Mouse (Mus musculus) CH12.LX (cell line): ENCODE measurements around the gene Ankzf1. TPM values are rescaled to one million over a fixed set of nuclear protein-coding genes. Genes with fewer than 3 reads are reported as not detected.

Source experiments
- DNase-seq: peaks from one replicate; pipeline ENCODE4 v3.0.0-alpha.2; 2013; ENCODE audit errors: extremely low read depth
- H3K27ac ChIP-seq: 2 replicates; pipeline ENCODE4 v1.5.1; 2012; ENCODE audit warnings: low read depth, mild to moderate bottlenecking, control low read depth, moderate library complexity; ENCODE audit not compliant: insufficient read depth
- H3K27me3 ChIP-seq: replicated peaks from 2 replicates; pipeline ENCODE3; 2012; ENCODE audit warnings: inconsistent platforms
- H3K36me3 ChIP-seq, 2 experiments: replicated peaks in 1 of 2; 2 replicates each; pipeline versions ENCODE3 to v1.6.1; 2012; ENCODE audit warnings: inconsistent platforms in 1 of 2, low read length in 1 of 2, mild to moderate bottlenecking in 1 of 2, mixed read lengths in 1 of 2, moderate library complexity in 1 of 2; ENCODE audit not compliant: control insufficient read depth in 1 of 2, insufficient read depth in 1 of 2
- H3K4me1 ChIP-seq, 2 experiments: 2 replicates each; pipeline ENCODE4 v1.6.1; 2012; ENCODE audit warnings: inconsistent platforms in 1 of 2, moderate library complexity in 1 of 2; ENCODE audit not compliant: insufficient read depth in 2 of 2, control insufficient read depth in 1 of 2
- H3K4me2 ChIP-seq: 2 replicates; pipeline ENCODE4 v1.6.1; 2012; ENCODE audit warnings: low read depth, mild to moderate bottlenecking, control low read depth; ENCODE audit not compliant: poor library complexity, insufficient read depth, severe bottlenecking
- H3K4me3 ChIP-seq, 3 experiments: fragments of 150-350 bp in 1 of 3; sonication (generic) in 1 of 3; replicated peaks in 1 of 3; 2 replicates each; pipeline versions ENCODE3 to v1.5.1; 2011 to 2012; ENCODE audit warnings: low read depth in 2 of 3, low read length in 2 of 3, mild to moderate bottlenecking in 2 of 3, moderate library complexity in 2 of 3, control low read depth in 1 of 3, improper control_type of control experiment in 1 of 3, inconsistent platforms in 1 of 3, mixed read lengths in 1 of 3; ENCODE audit not compliant: poor library complexity in 1 of 3
- H3K79me2 ChIP-seq: replicated peaks from 2 replicates; pipeline ENCODE4 v1.6.1; 2012; ENCODE audit warnings: mild to moderate bottlenecking, moderate library complexity; ENCODE audit not compliant: control insufficient read depth, poor library complexity, insufficient read depth, severe bottlenecking; ENCODE audit errors: extremely low read depth
- H3K9ac ChIP-seq: 2 replicates; pipeline ENCODE4 v1.6.1; 2012; ENCODE audit warnings: low read depth, mild to moderate bottlenecking, control low read depth, moderate library complexity; ENCODE audit not compliant: insufficient read depth
- H3K9me3 ChIP-seq: replicated peaks from 2 replicates; pipeline ENCODE3; 2012; ENCODE audit warnings: low read length, inconsistent platforms, mixed read lengths
- CHD1 ChIP-seq: IDR thresholded peaks from 2 replicates; pipeline ENCODE4 v1.6.1; 2012; ENCODE audit warnings: low read depth, low read length, improper control_type of control experiment, inconsistent platforms
- EP300 ChIP-seq: IDR thresholded peaks from 2 replicates; pipeline ENCODE4 v1.6.1; 2011; ENCODE audit warnings: low read length, improper control_type of control experiment
- ETS1 ChIP-seq: conservative IDR thresholded peaks from 2 replicates; pipeline ENCODE4 v1.6.1; 2012; ENCODE audit warnings: low read depth, mild to moderate bottlenecking, inconsistent platforms, low read length, improper control_type of control experiment, moderate library complexity
- GABPA ChIP-seq: IDR thresholded peaks from 2 replicates; pipeline ENCODE4 v1.6.1; 2012; ENCODE audit warnings: low read depth, low read length, improper control_type of control experiment, inconsistent platforms; ENCODE audit not compliant: insufficient replicate concordance
- HCFC1 ChIP-seq: IDR thresholded peaks from 2 replicates; pipeline ENCODE4 v1.6.1; 2012; ENCODE audit warnings: low read depth, mild to moderate bottlenecking, inconsistent platforms, low read length, improper control_type of control experiment
- JUN ChIP-seq: IDR thresholded peaks from 2 replicates; pipeline ENCODE4 v1.6.1; 2011; ENCODE audit warnings: low read depth, mild to moderate bottlenecking, low read length, improper control_type of control experiment, moderate library complexity; ENCODE audit not compliant: insufficient read depth
- JUND ChIP-seq: conservative IDR thresholded peaks from 2 replicates; pipeline ENCODE4 v1.6.1; 2011; ENCODE audit warnings: low read depth, low read length, improper control_type of control experiment
- KAT2A ChIP-seq: IDR thresholded peaks from 2 replicates; pipeline ENCODE4 v1.6.1; 2012; ENCODE audit warnings: low read length, improper control_type of control experiment, inconsistent platforms; ENCODE audit not compliant: insufficient replicate concordance
- MAFK ChIP-seq: IDR thresholded peaks from 2 replicates; pipeline ENCODE4 v1.6.1; 2011; ENCODE audit warnings: low read length, improper control_type of control experiment; ENCODE audit not compliant: insufficient replicate concordance
- MAZ ChIP-seq: IDR thresholded peaks from 2 replicates; pipeline ENCODE4 v1.6.1; 2012; ENCODE audit warnings: low read depth, mild to moderate bottlenecking, inconsistent platforms, low read length, improper control_type of control experiment, moderate library complexity
- NELFE ChIP-seq: IDR thresholded peaks from 2 replicates; pipeline ENCODE4 v1.6.1; 2011; ENCODE audit warnings: low read depth, low read length, improper control_type of control experiment
- PAX5 ChIP-seq: IDR thresholded peaks from 2 replicates; pipeline ENCODE4 v1.6.1; 2012; ENCODE audit warnings: low read length, inconsistent platforms, mixed read lengths
- RAD21 ChIP-seq: IDR thresholded peaks from 2 replicates; pipeline ENCODE4 v1.6.1; 2011; ENCODE audit warnings: low read depth, mild to moderate bottlenecking, low read length, improper control_type of control experiment, moderate library complexity
- SMC3 ChIP-seq: IDR thresholded peaks from 2 replicates; pipeline ENCODE4 v1.6.1; 2011; ENCODE audit warnings: low read depth, low read length, improper control_type of control experiment
- TCF12 ChIP-seq: IDR thresholded peaks from 2 replicates; pipeline ENCODE4 v1.6.1; 2014; ENCODE audit warnings: low read depth, mild to moderate bottlenecking, inconsistent platforms, low read length, improper control_type of control experiment
- UBTF ChIP-seq: IDR thresholded peaks from 2 replicates; pipeline ENCODE4 v1.6.1; 2012; ENCODE audit warnings: low read depth, mild to moderate bottlenecking, inconsistent platforms, low read length, improper control_type of control experiment, moderate library complexity
- USF1 ChIP-seq: IDR thresholded peaks from 2 replicates; pipeline ENCODE4 v1.6.1; 2014; ENCODE audit warnings: low read depth, mild to moderate bottlenecking, inconsistent platforms, low read length, improper control_type of control experiment
- USF2 ChIP-seq: conservative IDR thresholded peaks from 2 replicates; pipeline ENCODE4 v1.6.1; 2011; ENCODE audit warnings: low read depth, low read length, improper control_type of control experiment
- ZC3H11A ChIP-seq: IDR thresholded peaks from 2 replicates; pipeline ENCODE4 v1.6.1; 2012; ENCODE audit warnings: low read depth, mild to moderate bottlenecking, inconsistent platforms, low read length, improper control_type of control experiment
- ZKSCAN1 ChIP-seq: IDR thresholded peaks from 2 replicates; pipeline ENCODE4 v1.6.1; 2012; ENCODE audit warnings: low read depth, inconsistent platforms, low read length, improper control_type of control experiment, borderline replicate concordance
- ZMIZ1 ChIP-seq: IDR thresholded peaks from 2 replicates; pipeline ENCODE4 v1.6.1; 2012; ENCODE audit warnings: low read depth, mild to moderate bottlenecking, inconsistent platforms, low read length, improper control_type of control experiment
- ZNF384 ChIP-seq: IDR thresholded peaks from 2 replicates; pipeline ENCODE4 v1.6.1; 2012; ENCODE audit warnings: low read depth, low read length, improper control_type of control experiment, inconsistent platforms
- dilution Hi-C: fragments of 300-500 bp; cut with MboI; formaldehyde crosslinking; loops from 2 replicates; pipeline ENCODE4 v1.14.3; 2020; ENCODE audit warnings: low sequenced_read_pairs; ENCODE audit not compliant: extremely low pct_unique_long_range_greater_than_20kb, extremely low pct_ligation_motif_present
- in situ Hi-C: fragments of 300-500 bp; cut with MboI; formaldehyde crosslinking; loops from 3 replicates; pipeline ENCODE4 v1.14.3; 2019; ENCODE audit warnings: low sequenced_read_pairs, low pct_ligation_motif_present, low pct_unique_long_range_greater_than_20kb, mixed read lengths
- polyA plus RNA-seq: library from polyadenylated mRNA; unstranded; fragments of >175 nt; gene quantifications from 2 replicates; pipeline ENCODE4 v1.2.1, GENCODE M21; 2012; ENCODE audit warnings: low read depth; ENCODE audit not compliant: insufficient read length
- total RNA-seq, 2 experiments: library from RNA; depleted of rRNA; stranded (reverse); fragments of 300-350 nt in 1 of 2; fragments of >200 nt in 1 of 2; gene quantifications; 2 replicates each; pipeline ENCODE4 v1.2.3; 2012 to 2014

Gene Ankzf1
- total and polyA plus RNA-seq, 3 experiments, result 13.3 to 20.4 (median 19.6) TPM

GRCm38 (mm10) chr1:75226138-75226537 is 34.2 kb downstream of the Ankzf1 start:
- dilution Hi-C loops (no loop called here), in situ Hi-C loops (no loop called here)
- H3K4me1 ChIP-seq, result peaks cover 15 to 35% of the 10 kb centered on the region in 2 experiments
- H3K27ac ChIP-seq, result no peak overlapping the region
- H3K4me3 ChIP-seq, result no peak overlapping the region
- peaks cover 6% of the 10 kb centered on the region for H3K27me3 ChIP-seq
- H3K9me3 ChIP-seq, result no peaks in the 10 kb centered on the region
- no peak for TF ChIP-seq GABPA
- TF ChIP-seq ZMIZ1, result no peak
- no peak for TF ChIP-seq TCF12
- no peak for TF ChIP-seq ETS1
- TF ChIP-seq ZNF384, result no peak
- no peak for TF ChIP-seq USF2
- TF ChIP-seq RAD21, result no peak
- no peak for TF ChIP-seq ZKSCAN1
- TF ChIP-seq, all 38 proteins: peak for 0
- H3K36me3 ChIP-seq, result no peaks in the 10 kb centered on the region
- no peaks in the 10 kb centered on the region for H3K79me2 ChIP-seq
- no peak for DNase-seq
- H3K9ac ChIP-seq, result no peak overlapping the region
- H3K4me2 ChIP-seq, result no peak overlapping the region

GRCm38 (mm10) chr1:75227653-75228052 is 35.7 kb downstream of the Ankzf1 start:
- no peak overlapping the region for H3K9ac ChIP-seq
- no peak overlapping the region for H3K4me3 ChIP-seq
- no peak overlapping the region for H3K27ac ChIP-seq

GRCm38 (mm10) chr1:75229158-75229557 is 37.2 kb downstream of the Ankzf1 start:
- dilution Hi-C loops, result no loop called here
- DNase-seq, result no peak
- no peaks in the 10 kb centered on the region for H3K36me3 ChIP-seq

More at GRCm38 (mm10) chr1:75227653-75228052, 35.7 kb downstream of the Ankzf1 start:
- no peak for DNase-seq
- TF ChIP-seq KAT2A (no peak), ZC3H11A (no peak)
- H3K4me2 ChIP-seq, result no peak overlapping the region
- no peaks in the 10 kb centered on the region for H3K36me3 ChIP-seq
- peaks cover 19 to 34% of the 10 kb centered on the region in 2 experiments for H3K4me1 ChIP-seq
- dilution Hi-C loops (no loop called here), in situ Hi-C loops (no loop called here)
- H3K79me2 ChIP-seq, result no peaks in the 10 kb centered on the region
- H3K27me3 ChIP-seq, result peaks cover 6% of the 10 kb centered on the region
- H3K9me3 ChIP-seq, result no peaks in the 10 kb centered on the region

More at GRCm38 (mm10) chr1:75229158-75229557, 37.2 kb downstream of the Ankzf1 start:
- H3K27ac ChIP-seq, result no peak overlapping the region
- H3K9me3 ChIP-seq, result no peaks in the 10 kb centered on the region
- H3K4me3 ChIP-seq, result no peak overlapping the region
- TF ChIP-seq MAZ (no peak), SMC3 (no peak), UBTF (no peak), NELFE (no peak), JUN (no peak), ZNF384 (no peak), MAFK (no peak), EP300 (no peak), CHD1 (no peak), USF1 (no peak), HCFC1 (no peak), GABPA (no peak), USF2 (no peak), JUND (no peak), PAX5 (no peak)
- H3K27me3 ChIP-seq, result peaks cover 6% of the 10 kb centered on the region
- H3K79me2 ChIP-seq, result no peaks in the 10 kb centered on the region
- peaks cover 9 to 22% of the 10 kb centered on the region in 2 experiments; a peak in 2 of 4 replicates for H3K4me1 ChIP-seq
- no peak overlapping the region for H3K4me2 ChIP-seq
- in situ Hi-C loops, result no loop called here
- H3K9ac ChIP-seq, result no peak overlapping the region
